Mouse (Mus musculus): ENCODE data around the gene Lims1. TPM values are rescaled to one million over a fixed set of nuclear protein-coding genes. Genes with fewer than 3 reads are reported as not detected.

Lims1 gene
- polyA plus RNA-seq, 1 experiment from 2014 or later, result 322 TPM

- DNase-seq (ENCODE audit: low spot score), result peak; percentile 75
- Histone ChIP-seq H3K27ac (ENCODE audit: low read length) (peak overlapping the region; percentile 78), H3K4me2 (replicated peaks; ENCODE audit: low read depth, low read length) (no peak overlapping the region), H3K4me3 (ENCODE audit: low read depth, low read length) (no peak overlapping the region), H3K36me3 (ENCODE audit: insufficient read depth, low read length) (no peaks in the 10 kb centered on the region), H3K9ac (replicated peaks; ENCODE audit: low read depth) (no peak overlapping the region), H3K27me3 (replicated peaks; ENCODE audit: insufficient read depth, low read length) (no peaks in the 10 kb centered on the region), H3K9me3 (ENCODE audit: low read length) (no peaks in the 10 kb centered on the region), H3K4me1 (ENCODE audit: insufficient read depth, low read depth, low read length) (peaks cover 12% of the 10 kb centered on the region; the same call in 1 of the 2 replicates)
- peak; percentile 90 for ATAC-seq
- peak; percentile 53 for TF ChIP-seq EP300 (IDR thresholded peaks at IDR 0.05)
- no peak for TF ChIP-seq CTCF (IDR thresholded peaks at IDR 0.05)
- 16% methylated on average over 2 of the region's 2 CpGs for WGBS
Measured at GRCm38 (mm10) chr10:58341685-58342084, 18.4 kb downstream of the Lims1 start.

- no peaks in the 10 kb centered on the region for H3K9me3 ChIP-seq (ENCODE audit: low read length)
- no peak overlapping the region for H3K9ac ChIP-seq (replicated peaks; ENCODE audit: low read depth)
- TF ChIP-seq CTCF (IDR thresholded peaks at IDR 0.05), result no peak
- ATAC-seq (peak; percentile 20; the same call in 1 of the 2 replicates), DNase-seq (ENCODE audit: low spot score) (no peak)
- H3K27me3 ChIP-seq (replicated peaks; ENCODE audit: insufficient read depth, low read length), result no peaks in the 10 kb centered on the region
- no peaks in the 10 kb centered on the region for H3K36me3 ChIP-seq (ENCODE audit: insufficient read depth, low read length)
- H3K27ac ChIP-seq (ENCODE audit: low read length), result peak overlapping the region; percentile 78
- no peak overlapping the region for H3K4me2 ChIP-seq (replicated peaks; ENCODE audit: low read depth, low read length)
- 29% methylated on average over 2 of the region's 2 CpGs for WGBS
- H3K4me3 ChIP-seq (ENCODE audit: low read depth, low read length), result no peak overlapping the region
- peaks cover 12% of the 10 kb centered on the region; the same call in 1 of the 2 replicates for H3K4me1 ChIP-seq (ENCODE audit: insufficient read depth, low read depth, low read length)
Measured at GRCm38 (mm10) chr10:58342199-58342598, 18.9 kb downstream of the Lims1 start.

- TF ChIP-seq EP300 (IDR thresholded peaks at IDR 0.05) (no peak), CTCF (IDR thresholded peaks at IDR 0.05) (no peak)
- ATAC-seq, result no peak
- DNase-seq (ENCODE audit: low spot score), result no peak
- Histone ChIP-seq H3K9me3 (ENCODE audit: low read length) (no peaks in the 10 kb centered on the region), H3K4me3 (ENCODE audit: low read depth, low read length) (no peak overlapping the region), H3K36me3 (ENCODE audit: insufficient read depth, low read length) (no peaks in the 10 kb centered on the region), H3K27me3 (replicated peaks; ENCODE audit: insufficient read depth, low read length) (no peaks in the 10 kb centered on the region), H3K27ac (ENCODE audit: low read length) (peak overlapping the region; percentile 78; the same call in 1 of the 2 replicates), H3K4me1 (ENCODE audit: insufficient read depth, low read depth, low read length) (peaks cover 5% of the 10 kb centered on the region; the same call in 1 of the 2 replicates), H3K9ac (replicated peaks; ENCODE audit: low read depth) (no peak overlapping the region), H3K4me2 (replicated peaks; ENCODE audit: low read depth, low read length) (no peak overlapping the region)
- WGBS, result 74% methylated on average over 3 of the region's 3 CpGs
Measured at GRCm38 (mm10) chr10:58343552-58343951, 20.3 kb downstream of the Lims1 start.

DNA sequence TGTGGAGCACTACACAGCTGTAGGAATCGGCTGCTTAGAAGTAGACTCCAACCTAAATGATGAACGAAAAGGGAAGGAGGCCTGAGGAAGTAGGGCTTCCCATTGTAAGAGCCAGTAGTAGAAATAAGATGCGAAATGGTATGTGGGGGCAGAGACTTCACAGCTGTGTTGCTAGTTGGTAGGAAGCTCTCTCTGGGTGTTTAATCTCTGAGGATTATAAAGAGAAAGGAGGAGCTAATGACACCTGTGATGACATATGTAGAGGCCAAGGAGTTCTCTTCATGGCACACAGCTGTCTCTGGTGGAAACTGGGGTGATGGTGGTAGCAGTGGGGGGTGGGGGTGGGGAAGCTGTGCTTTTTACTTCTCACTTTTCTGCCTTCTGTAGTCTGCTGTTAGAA, 27.3 kb downstream of the Lims1 start:
- Histone ChIP-seq H3K9me3 (ENCODE audit: low read length) (no peaks in the 10 kb centered on the region), H3K27ac (ENCODE audit: low read length) (peak overlapping the region; percentile 6; the same call in 1 of the 2 replicates), H3K4me2 (replicated peaks; ENCODE audit: low read depth, low read length) (no peak overlapping the region), H3K9ac (replicated peaks; ENCODE audit: low read depth) (no peak overlapping the region), H3K27me3 (replicated peaks; ENCODE audit: insufficient read depth, low read length) (no peaks in the 10 kb centered on the region), H3K36me3 (ENCODE audit: insufficient read depth, low read length) (no peaks in the 10 kb centered on the region), H3K4me1 (ENCODE audit: insufficient read depth, low read depth, low read length) (0 out of 2 replicates have a peak, but pooled peaks cover 2% of the 10 kb centered on the region), H3K4me3 (ENCODE audit: low read depth, low read length) (no peak overlapping the region)
- WGBS, result 71% methylated on average over 3 of the region's 3 CpGs
- DNase-seq (ENCODE audit: low spot score) (no peak), ATAC-seq (no peak)
- no peak for TF ChIP-seq EP300 (IDR thresholded peaks at IDR 0.05)
- no peak for TF ChIP-seq CTCF (IDR thresholded peaks at IDR 0.05)

GRCm38 (mm10) chr10:58351670-58352069, 28.4 kb downstream of the Lims1 start:
- ATAC-seq (peak; percentile 61), DNase-seq (ENCODE audit: low spot score) (peak; percentile 71)
- Histone ChIP-seq H3K4me2 (replicated peaks; ENCODE audit: low read depth, low read length) (no peak overlapping the region), H3K36me3 (ENCODE audit: insufficient read depth, low read length) (no peaks in the 10 kb centered on the region), H3K4me3 (ENCODE audit: low read depth, low read length) (no peak overlapping the region), H3K27me3 (replicated peaks; ENCODE audit: insufficient read depth, low read length) (no peaks in the 10 kb centered on the region), H3K27ac (ENCODE audit: low read length) (0 out of 2 replicates have a peak overlapping the region, but pooled peaks have one; percentile 7), H3K9me3 (ENCODE audit: low read length) (no peaks in the 10 kb centered on the region), H3K4me1 (ENCODE audit: insufficient read depth, low read depth, low read length) (no peaks in the 10 kb centered on the region), H3K9ac (replicated peaks; ENCODE audit: low read depth) (no peak overlapping the region)
- TF ChIP-seq CTCF (IDR thresholded peaks at IDR 0.05) (no peak), EP300 (IDR thresholded peaks at IDR 0.05) (peak; percentile 51; the same call in 1 of the 2 replicates)
- WGBS, result 35% methylated on average over 2 of the region's 2 CpGs

GRCm38 (mm10) chr10:58352364-58352763, 29.1 kb downstream of the Lims1 start:
- Histone ChIP-seq H3K36me3 (ENCODE audit: insufficient read depth, low read length) (no peaks in the 10 kb centered on the region), H3K9ac (replicated peaks; ENCODE audit: low read depth) (no peak overlapping the region), H3K9me3 (ENCODE audit: low read length) (no peaks in the 10 kb centered on the region), H3K4me1 (ENCODE audit: insufficient read depth, low read depth, low read length) (no peaks in the 10 kb centered on the region), H3K4me3 (ENCODE audit: low read depth, low read length) (no peak overlapping the region), H3K27me3 (replicated peaks; ENCODE audit: insufficient read depth, low read length) (no peaks in the 10 kb centered on the region), H3K27ac (ENCODE audit: low read length) (no peak overlapping the region), H3K4me2 (replicated peaks; ENCODE audit: low read depth, low read length) (no peak overlapping the region)
- DNase-seq (ENCODE audit: low spot score) (no peak), ATAC-seq (no peak)
- 85% methylated on average over 3 of the region's 3 CpGs for WGBS
- TF ChIP-seq EP300 (IDR thresholded peaks at IDR 0.05) (no peak), CTCF (IDR thresholded peaks at IDR 0.05) (no peak)

GRCm38 (mm10) chr10:58354561-58354960, 31.3 kb downstream of the Lims1 start:
- ATAC-seq (no peak), DNase-seq (ENCODE audit: low spot score) (no peak)
- Histone ChIP-seq H3K27ac (ENCODE audit: low read length) (0 out of 2 replicates have a peak overlapping the region, but pooled peaks have one; percentile 11), H3K4me3 (ENCODE audit: low read depth, low read length) (no peak overlapping the region), H3K9me3 (ENCODE audit: low read length) (no peaks in the 10 kb centered on the region), H3K9ac (replicated peaks; ENCODE audit: low read depth) (no peak overlapping the region), H3K36me3 (ENCODE audit: insufficient read depth, low read length) (no peaks in the 10 kb centered on the region), H3K4me2 (replicated peaks; ENCODE audit: low read depth, low read length) (no peak overlapping the region), H3K4me1 (ENCODE audit: insufficient read depth, low read depth, low read length) (no peaks in the 10 kb centered on the region), H3K27me3 (replicated peaks; ENCODE audit: insufficient read depth, low read length) (no peaks in the 10 kb centered on the region)
- TF ChIP-seq EP300 (IDR thresholded peaks at IDR 0.05), result no peak
- no peak for TF ChIP-seq CTCF (IDR thresholded peaks at IDR 0.05)
- WGBS, result 41% methylated on average over 3 of the region's 3 CpGs

All from lung, postnatal 0 days (tissue).